Mouse (Mus musculus): ENCODE measurements around the gene Bglap. TPM values are rescaled to one million over a fixed set of nuclear protein-coding genes. Genes with fewer than 3 reads are reported as not detected.
"Not testable (repeated sequence)": the region's sequence is repeated elsewhere in the genome, so short reads cannot be mapped to it uniquely, and the experiment has no call there.

Gene Bglap
- 0.88 TPM in 1 of 2 replicates, not detected in the other for polyA plus RNA-seq (2015; fragmentation: Nextera tagmentation; extraction: Ambion mirVana)

DNA sequence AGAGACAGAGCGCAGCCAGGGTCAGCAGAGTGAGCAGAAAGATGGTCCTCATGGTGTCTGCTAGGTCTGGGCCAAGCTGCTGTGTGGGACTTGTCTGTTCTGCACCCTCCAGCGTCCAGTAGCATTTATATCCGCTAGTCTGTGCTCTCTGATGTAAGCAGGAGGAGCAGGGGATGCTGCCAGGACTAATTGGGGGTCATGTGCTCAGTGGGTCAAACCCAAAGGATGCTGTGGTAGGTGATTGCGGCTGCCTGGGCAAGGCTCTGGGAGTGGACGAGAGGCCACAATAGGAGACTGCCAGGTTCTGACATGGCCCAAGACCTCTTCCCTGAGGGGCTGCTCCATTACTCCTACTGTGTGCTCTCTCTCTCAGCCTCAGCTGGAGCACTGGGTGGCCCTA, at the start of gene Bglap:
TSS of gene Bglap (minus strand) at position 101 of the 400 bp plus-strand sequence.
- no peak for ATAC-seq
- Histone ChIP-seq H3K4me2 (ENCODE audit: low read length) (no peak within 1 kb of the TSS), H3K4me3 (ENCODE audit: low read depth, low read length) (no peak within 1 kb of the TSS), H3K27me3 (ENCODE audit: control insufficient read depth, insufficient read depth, low read depth, low read length) (no peaks in the 10 kb centered on the region), H3K27ac (ENCODE audit: low read length) (no peak within 1 kb of the TSS), H3K36me3 (ENCODE audit: control insufficient read depth, insufficient read depth, low read length) (no peaks in the 10 kb centered on the region), H3K9ac (ENCODE audit: low read depth, low read length) (no peak within 1 kb of the TSS), H3K9me3 (replicated peaks; ENCODE audit: control insufficient read depth, low read length, poor library complexity, severe bottlenecking) (no peaks in the 10 kb centered on the region), H3K4me1 (ENCODE audit: control insufficient read depth, insufficient read depth, low read length) (no peaks in the 10 kb centered on the region)
- 78% methylated on average over 5 of the region's 5 CpGs for WGBS

DNA sequence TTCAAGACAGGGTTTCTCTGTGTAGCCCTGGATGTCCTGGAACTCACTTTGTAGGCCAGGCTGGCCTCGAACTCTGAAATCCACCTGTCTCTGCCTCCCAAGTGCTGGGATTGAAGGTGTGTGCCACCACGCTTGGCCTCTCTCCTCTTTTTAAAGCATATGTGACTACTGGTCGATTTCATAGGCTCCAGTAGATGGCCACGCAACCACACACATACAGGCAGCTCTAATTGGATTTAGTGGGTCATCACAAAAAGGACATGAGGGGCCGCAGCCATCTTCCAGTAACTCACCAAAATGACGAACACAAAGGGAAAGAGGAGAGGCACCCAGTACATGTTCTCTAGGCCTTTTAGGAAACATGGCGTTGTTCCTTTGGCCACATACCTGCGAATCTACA, 44.4 kb upstream of the Bglap start:
- WGBS: 70% methylated on average over 8 of the region's 8 CpGs
- H3K4me1 ChIP-seq (ENCODE audit: control insufficient read depth, insufficient read depth, low read length); H3K9ac ChIP-seq (ENCODE audit: low read depth, low read length); H3K27me3 ChIP-seq (ENCODE audit: control insufficient read depth, insufficient read depth, low read depth, low read length); H3K4me2 ChIP-seq (ENCODE audit: low read length); H3K4me3 ChIP-seq (ENCODE audit: low read depth, low read length); H3K9me3 ChIP-seq (replicated peaks; ENCODE audit: control insufficient read depth, low read length, poor library complexity, severe bottlenecking); H3K36me3 ChIP-seq (ENCODE audit: control insufficient read depth, insufficient read depth, low read length); ATAC-seq; H3K27ac ChIP-seq (ENCODE audit: low read length): not testable (repeated sequence)

DNA sequence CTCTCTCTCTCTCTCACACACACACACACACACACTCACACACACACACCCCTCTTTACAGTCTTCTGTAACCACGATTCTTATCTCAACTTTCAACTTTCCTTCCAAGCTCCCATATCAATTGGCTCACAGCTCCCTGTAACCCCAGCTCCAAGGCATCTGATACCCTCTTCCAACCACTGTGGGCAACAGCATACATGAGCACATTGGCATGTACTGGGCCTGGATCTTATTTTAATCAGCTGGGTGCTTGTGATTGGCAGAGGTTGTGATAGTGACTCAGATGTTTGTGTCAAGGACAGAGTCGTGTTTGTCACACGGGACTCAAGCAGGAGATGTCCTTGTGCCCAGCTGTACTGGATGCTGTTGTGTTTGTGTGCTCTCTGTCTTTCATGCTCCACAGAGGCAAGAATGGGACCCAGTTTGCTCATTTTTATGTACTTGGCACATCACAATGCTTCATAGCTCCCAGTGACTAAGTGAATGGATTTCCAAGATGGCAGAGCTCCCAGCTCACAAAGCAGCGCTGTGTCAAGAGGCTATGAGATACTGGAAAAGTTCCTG, 43.2 kb upstream of the Bglap start:
- H3K27me3 ChIP-seq (ENCODE audit: control insufficient read depth, insufficient read depth, low read depth, low read length): no peaks in the 10 kb centered on the region
- H3K4me3 ChIP-seq (ENCODE audit: low read depth, low read length): no peak overlapping the region
- no peaks in the 10 kb centered on the region for H3K36me3 ChIP-seq (ENCODE audit: control insufficient read depth, insufficient read depth, low read length)
- H3K9ac ChIP-seq (ENCODE audit: low read depth, low read length): no peak overlapping the region
- H3K27ac ChIP-seq (ENCODE audit: low read length): no peak overlapping the region
- no peak overlapping the region for H3K4me2 ChIP-seq (ENCODE audit: low read length)
- H3K9me3 ChIP-seq (replicated peaks; ENCODE audit: control insufficient read depth, low read length, poor library complexity, severe bottlenecking): no peaks in the 10 kb centered on the region
- no peak for ATAC-seq
- peaks cover 15% of the 10 kb centered on the region for H3K4me1 ChIP-seq (ENCODE audit: control insufficient read depth, insufficient read depth, low read length)
- 85% methylated on average over 4 of the region's 4 CpGs for WGBS

DNA sequence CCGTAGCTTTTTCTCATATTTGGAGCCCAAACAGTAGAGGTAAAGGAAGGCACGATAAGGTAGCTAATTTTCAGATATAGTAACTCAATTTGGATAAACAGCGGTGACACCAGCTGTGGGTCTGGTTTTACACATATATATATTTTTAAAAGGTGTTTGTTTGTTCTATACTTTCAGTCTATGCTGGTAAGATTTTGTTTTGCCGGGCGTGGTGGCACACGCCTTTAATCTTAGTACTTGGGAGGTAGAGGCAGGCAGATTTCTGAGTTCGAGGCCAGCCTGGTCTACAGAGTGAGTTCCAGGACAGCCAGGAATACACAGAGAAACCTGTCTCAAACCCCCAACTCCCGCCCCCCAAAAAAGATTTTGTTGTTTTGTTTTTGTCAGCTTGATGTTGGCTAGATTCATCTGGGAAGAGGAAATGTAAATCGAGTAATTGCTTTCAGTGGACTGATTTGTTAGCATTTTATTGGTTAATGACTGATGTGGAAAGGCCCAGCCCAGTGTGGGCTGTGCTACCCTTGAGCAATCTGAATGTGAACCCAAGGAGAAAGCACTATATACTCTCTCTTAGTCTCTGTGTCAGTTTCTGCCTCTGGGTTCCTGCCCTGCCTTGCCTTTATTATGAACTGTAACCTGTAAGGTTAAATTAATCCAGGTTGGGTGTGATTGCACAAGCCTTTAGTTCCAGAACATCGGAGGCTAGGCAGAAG, 41.6 kb upstream of the Bglap start:
- ATAC-seq: no peak
- Histone ChIP-seq H3K4me3 (ENCODE audit: low read depth, low read length) (no peak overlapping the region), H3K27me3 (ENCODE audit: control insufficient read depth, insufficient read depth, low read depth, low read length) (no peaks in the 10 kb centered on the region), H3K9ac (ENCODE audit: low read depth, low read length) (no peak overlapping the region), H3K9me3 (replicated peaks; ENCODE audit: control insufficient read depth, low read length, poor library complexity, severe bottlenecking) (no peaks in the 10 kb centered on the region), H3K36me3 (ENCODE audit: control insufficient read depth, insufficient read depth, low read length) (peaks cover 4% of the 10 kb centered on the region; the same call in 1 of the 2 replicates), H3K4me2 (ENCODE audit: low read length) (no peak overlapping the region), H3K4me1 (ENCODE audit: control insufficient read depth, insufficient read depth, low read length) (peaks cover 21% of the 10 kb centered on the region), H3K27ac (ENCODE audit: low read length) (no peak overlapping the region; the same call in 1 of the 2 replicates)
- 89% methylated on average over 10 of the region's 10 CpGs for WGBS

DNA sequence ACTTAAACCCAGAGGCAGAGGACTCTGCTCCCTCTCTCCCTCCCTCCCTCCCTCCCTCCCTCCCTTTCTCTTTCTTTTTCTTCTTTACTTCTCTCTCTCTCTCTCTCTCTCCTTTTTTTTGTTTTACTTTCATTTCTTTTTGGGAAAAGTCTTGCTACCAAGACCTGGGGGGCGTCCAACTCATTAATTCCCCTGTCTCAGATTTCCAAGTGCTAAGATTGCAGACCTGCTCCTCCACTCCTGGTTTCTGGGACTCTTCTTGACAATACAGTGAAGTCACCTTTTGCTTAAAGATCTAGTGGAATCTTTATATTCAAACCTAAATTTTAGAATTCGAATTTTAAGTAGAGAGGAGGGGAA, 41.0 kb upstream of the Bglap start:
- H3K36me3 ChIP-seq (ENCODE audit: control insufficient read depth, insufficient read depth, low read length): peaks cover 8% of the 10 kb centered on the region
- no peak overlapping the region for H3K9ac ChIP-seq (ENCODE audit: low read depth, low read length)
- H3K4me2 ChIP-seq (ENCODE audit: low read length): peak overlapping the region; percentile 48
- H3K4me1 ChIP-seq (ENCODE audit: control insufficient read depth, insufficient read depth, low read length): peaks cover 21% of the 10 kb centered on the region
- H3K27me3 ChIP-seq (ENCODE audit: control insufficient read depth, insufficient read depth, low read depth, low read length): no peaks in the 10 kb centered on the region
- no peaks in the 10 kb centered on the region for H3K9me3 ChIP-seq (replicated peaks; ENCODE audit: control insufficient read depth, low read length, poor library complexity, severe bottlenecking)
- ATAC-seq: no peak
- H3K27ac ChIP-seq (ENCODE audit: low read length): peak overlapping the region; percentile 42
- 8% methylated on average over 2 of the region's 2 CpGs for WGBS
- peak overlapping the region; percentile 66 for H3K4me3 ChIP-seq (ENCODE audit: low read depth, low read length)

DNA sequence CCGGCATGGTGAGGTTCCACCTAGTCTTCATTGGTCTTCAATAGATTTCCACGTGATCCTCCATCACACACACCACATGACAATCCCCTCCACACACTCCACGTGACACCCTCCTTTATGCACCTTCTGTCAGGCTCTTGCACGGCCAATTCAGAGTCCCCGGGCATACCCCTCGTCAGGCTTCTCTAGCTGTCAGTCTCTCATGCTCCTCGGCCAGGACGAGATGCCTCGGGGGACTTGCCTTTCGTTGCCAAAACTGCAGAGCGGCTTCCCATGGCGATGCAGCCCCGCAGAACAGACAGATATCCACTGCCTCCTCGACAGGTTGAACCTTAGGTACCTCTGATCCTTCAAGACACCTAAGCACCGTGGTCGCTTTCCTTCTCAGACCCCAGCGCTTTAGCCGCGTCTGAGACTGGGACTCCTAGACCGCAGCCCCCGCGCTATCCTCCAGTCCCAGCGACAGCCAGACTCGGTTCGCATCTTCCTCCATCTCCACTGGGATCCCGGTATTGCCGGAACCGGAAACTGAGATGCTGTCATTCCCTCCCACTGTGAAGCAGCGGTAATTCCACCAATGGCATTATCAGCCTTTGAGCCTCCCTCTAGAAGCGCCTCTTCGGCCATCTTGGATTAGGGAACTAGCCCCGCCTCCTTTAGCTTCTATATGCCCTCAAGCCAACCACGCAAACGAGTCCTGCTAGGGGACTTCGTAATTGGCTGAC, 40.5 kb upstream of the Bglap start, which contains the start of gene Slc25a44:
TSS of gene Slc25a44 (minus strand) at position 535 of the 725 bp plus-strand sequence.
- Histone ChIP-seq H3K9ac (ENCODE audit: low read depth, low read length) (peak within 1 kb of the TSS; percentile 69), H3K9me3 (replicated peaks; ENCODE audit: control insufficient read depth, low read length, poor library complexity, severe bottlenecking) (no peaks in the 10 kb centered on the region), H3K27me3 (ENCODE audit: control insufficient read depth, insufficient read depth, low read depth, low read length) (no peaks in the 10 kb centered on the region), H3K4me1 (ENCODE audit: control insufficient read depth, insufficient read depth, low read length) (peaks cover 21% of the 10 kb centered on the region), H3K4me2 (ENCODE audit: low read length) (peak within 1 kb of the TSS; percentile 73), H3K27ac (ENCODE audit: low read length) (peak within 1 kb of the TSS; percentile 79), H3K36me3 (ENCODE audit: control insufficient read depth, insufficient read depth, low read length) (peaks cover 9% of the 10 kb centered on the region), H3K4me3 (ENCODE audit: low read depth, low read length) (peak within 1 kb of the TSS; percentile 66)
- ATAC-seq: peak; percentile 96
- under 1% methylated on average over 35 of the region's 35 CpGs for WGBS

DNA sequence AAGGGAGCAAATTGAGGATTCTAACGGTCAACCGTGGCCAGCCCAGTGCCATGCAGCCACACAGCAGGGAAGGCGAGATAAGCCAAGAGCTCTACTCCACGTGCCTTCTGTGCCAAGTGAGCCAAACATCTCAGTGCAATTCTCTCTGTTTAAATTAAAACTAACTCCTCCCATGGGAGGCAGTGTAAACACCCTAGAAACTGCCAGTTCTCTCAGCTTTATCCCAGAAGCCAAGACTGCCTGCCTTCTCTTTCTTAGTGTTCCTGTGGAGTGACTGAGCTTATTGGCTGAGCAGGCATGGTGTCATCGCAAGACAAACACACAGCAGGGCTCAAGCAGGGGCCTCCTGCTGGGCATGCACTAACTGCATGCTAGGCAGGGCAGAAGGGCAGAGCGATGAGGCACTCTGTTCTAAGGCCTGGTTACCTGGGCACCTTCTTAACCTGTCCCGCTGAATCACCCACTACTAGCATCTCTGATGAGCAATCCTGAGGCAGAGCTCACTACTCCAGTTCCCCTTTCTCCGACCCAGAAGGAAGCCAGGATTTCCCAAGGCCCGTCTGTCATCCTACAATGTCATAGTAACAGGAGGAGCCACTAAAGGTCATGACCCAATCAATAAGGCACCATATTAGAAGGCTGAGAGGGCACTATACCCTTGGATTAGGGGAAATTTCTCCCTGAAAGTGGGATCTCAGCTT, 37.9 kb upstream of the Bglap start:
- H3K4me2 ChIP-seq (ENCODE audit: low read length): 0 out of 2 replicates have a peak overlapping the region, but pooled peaks have one; percentile 5
- H3K9ac ChIP-seq (ENCODE audit: low read depth, low read length): no peak overlapping the region
- H3K9me3 ChIP-seq (replicated peaks; ENCODE audit: control insufficient read depth, low read length, poor library complexity, severe bottlenecking): no peaks in the 10 kb centered on the region
- H3K27ac ChIP-seq (ENCODE audit: low read length): no peak overlapping the region; the same call in 1 of the 2 replicates
- WGBS: 37% methylated on average over 9 of the region's 9 CpGs
- peaks cover 21% of the 10 kb centered on the region for H3K4me1 ChIP-seq (ENCODE audit: control insufficient read depth, insufficient read depth, low read length)
- H3K27me3 ChIP-seq (ENCODE audit: control insufficient read depth, insufficient read depth, low read depth, low read length): no peaks in the 10 kb centered on the region
- peaks cover 15% of the 10 kb centered on the region for H3K36me3 ChIP-seq (ENCODE audit: control insufficient read depth, insufficient read depth, low read length)
- no peak for ATAC-seq
- H3K4me3 ChIP-seq (ENCODE audit: low read depth, low read length): no peak overlapping the region

DNA sequence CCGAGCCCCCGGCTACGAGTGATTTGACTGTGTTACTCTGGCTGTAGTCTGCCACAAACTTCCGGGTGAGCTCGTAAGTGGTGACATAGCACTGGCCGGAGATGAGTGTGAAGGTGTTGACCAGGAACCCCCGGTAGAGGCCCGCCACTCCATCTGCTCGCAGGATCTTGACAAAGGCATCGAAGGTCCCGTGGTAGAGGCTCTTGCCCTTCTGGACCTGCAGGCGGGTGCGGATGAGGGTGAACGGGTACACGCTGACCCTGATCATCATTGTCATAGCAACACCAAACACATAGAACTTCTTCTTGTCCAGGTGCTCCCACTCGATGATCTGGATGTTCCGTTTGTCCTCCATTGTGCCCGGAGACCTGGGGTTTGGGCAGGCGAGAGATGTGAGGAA, 36.5 kb upstream of the Bglap start:
- no peak overlapping the region for H3K4me2 ChIP-seq (ENCODE audit: low read length)
- peaks cover 21% of the 10 kb centered on the region for H3K4me1 ChIP-seq (ENCODE audit: control insufficient read depth, insufficient read depth, low read length)
- no peaks in the 10 kb centered on the region for H3K9me3 ChIP-seq (replicated peaks; ENCODE audit: control insufficient read depth, low read length, poor library complexity, severe bottlenecking)
- 95% methylated on average over 19 of the region's 19 CpGs for WGBS
- peaks cover 17% of the 10 kb centered on the region for H3K36me3 ChIP-seq (ENCODE audit: control insufficient read depth, insufficient read depth, low read length)
- no peak overlapping the region for H3K27ac ChIP-seq (ENCODE audit: low read length)
- no peak overlapping the region for H3K4me3 ChIP-seq (ENCODE audit: low read depth, low read length)
- H3K9ac ChIP-seq (ENCODE audit: low read depth, low read length): no peak overlapping the region
- no peaks in the 10 kb centered on the region for H3K27me3 ChIP-seq (ENCODE audit: control insufficient read depth, insufficient read depth, low read depth, low read length)
- no peak for ATAC-seq

Measured in midbrain, embryonic 16.5 days (tissue).